Mouse (Mus musculus) neutrophil, adult 5-6 weeks (primary cell): ENCODE data around the gene 1700025G04Rik. TPM values are rescaled to one million over a fixed set of nuclear protein-coding genes. Genes with fewer than 3 reads are reported as not detected.

ENCODE experiments used
- ATAC-seq: fragments of 151-379, 151-347 bp; 2 replicates; pipeline ENCODE4 v1.8.0; 2017; ENCODE audit warnings: mild to moderate bottlenecking, moderate TSS enrichment; ENCODE audit not compliant: insufficient number of reproducible peaks, poor library complexity, low FRiP score, severe bottlenecking; ENCODE audit errors: extremely low read depth
- total RNA-seq: library from RNA; stranded (forward); fragments of 200-1000 nt; gene quantifications from 2 replicates; pipeline ENCODE4 v1.2.3, GENCODE M21; 2017

1700025G04Rik gene
- total RNA-seq, 1 experiment from 2014 or later: 4.4 TPM

GRCm38 (mm10) chr1:152040053-152040452, 49.9 kb downstream of the 1700025G04Rik start:
- no peak for ATAC-seq

GRCm38 (mm10) chr1:152039588-152039987, 50.3 kb downstream of the 1700025G04Rik start:
- no peak for ATAC-seq

- no peak for ATAC-seq
Observed at GRCm38 (mm10) chr1:152038086-152038485, 51.8 kb downstream of the 1700025G04Rik start.

- ATAC-seq: no peak
Observed at GRCm38 (mm10) chr1:152037589-152037988, 52.3 kb downstream of the 1700025G04Rik start.

GRCm38 (mm10) chr1:152034766-152035165, 55.2 kb downstream of the 1700025G04Rik start:
- no peak for ATAC-seq

GRCm38 (mm10) chr1:152033731-152034130, 56.2 kb downstream of the 1700025G04Rik start:
- ATAC-seq: no peak

DNA sequence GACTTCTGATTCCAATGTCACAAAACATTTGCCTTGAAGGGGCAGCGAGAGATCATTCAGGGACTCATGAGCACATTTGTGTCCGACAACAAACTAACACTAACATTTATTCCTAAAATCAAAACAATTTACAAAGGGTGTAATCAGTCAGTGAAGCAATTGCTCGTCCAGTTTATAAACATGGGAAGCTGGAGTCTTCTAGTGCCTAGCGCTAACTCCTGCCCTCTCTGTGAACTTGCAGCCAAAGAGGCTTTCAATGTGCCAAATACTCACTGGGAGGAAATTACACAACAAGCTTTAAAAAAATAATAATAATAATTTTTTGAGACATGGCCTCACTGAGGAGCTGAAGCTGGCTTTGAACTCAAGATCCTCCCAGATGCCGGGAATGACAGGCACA, 57.8 kb downstream of the 1700025G04Rik start:
- no peak for ATAC-seq

DNA sequence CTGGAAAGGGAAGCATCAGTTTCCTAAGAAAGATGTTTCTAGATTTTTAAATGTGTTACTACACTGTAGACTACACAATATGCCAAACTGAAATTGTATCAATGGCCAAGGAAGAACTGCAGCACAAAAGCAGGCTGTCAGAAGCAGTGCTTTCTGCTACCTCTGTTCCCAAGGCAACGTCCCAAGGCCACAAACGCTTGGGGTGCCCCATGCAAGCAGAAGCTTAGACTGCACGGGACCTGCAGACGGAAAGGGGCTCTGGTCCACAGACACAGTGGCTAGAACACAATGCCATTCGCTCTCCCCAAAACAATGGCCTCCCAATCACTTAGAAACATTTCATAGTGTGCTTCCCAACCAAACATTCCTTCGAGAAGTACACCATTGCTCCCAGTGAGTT, 59.4 kb downstream of the 1700025G04Rik start:
- no peak for ATAC-seq

- no peak for ATAC-seq
Observed at GRCm38 (mm10) chr1:152028718-152029117, 61.2 kb downstream of the 1700025G04Rik start.

GRCm38 (mm10) chr1:152026762-152027161, 63.2 kb downstream of the 1700025G04Rik start:
- ATAC-seq: no peak

DNA sequence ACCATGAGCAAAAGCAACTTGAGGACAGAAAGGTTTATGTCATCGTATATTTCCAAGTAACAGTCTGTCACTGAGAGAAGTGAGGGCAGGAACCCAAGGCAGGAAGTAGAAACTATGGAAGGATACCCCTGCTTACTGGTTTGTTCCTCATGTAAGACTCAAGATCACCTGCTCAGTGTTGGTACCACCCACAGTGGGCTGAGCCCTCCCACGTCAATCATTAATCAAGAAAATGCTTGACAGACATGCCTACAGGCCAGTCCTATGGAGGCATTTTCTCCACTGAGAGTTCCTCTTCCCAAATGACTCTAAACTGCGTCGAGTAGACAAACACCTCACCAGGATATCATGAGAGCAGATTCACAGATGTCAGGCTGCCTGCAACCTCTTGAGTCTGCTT, 64.6 kb downstream of the 1700025G04Rik start:
- ATAC-seq: no peak

GRCm38 (mm10) chr1:152024019-152024787, 65.7 kb downstream of the 1700025G04Rik start:
- ATAC-seq: no peak

- no peak for ATAC-seq
Observed at GRCm38 (mm10) chr1:152020812-152021211, 69.1 kb downstream of the 1700025G04Rik start.

DNA sequence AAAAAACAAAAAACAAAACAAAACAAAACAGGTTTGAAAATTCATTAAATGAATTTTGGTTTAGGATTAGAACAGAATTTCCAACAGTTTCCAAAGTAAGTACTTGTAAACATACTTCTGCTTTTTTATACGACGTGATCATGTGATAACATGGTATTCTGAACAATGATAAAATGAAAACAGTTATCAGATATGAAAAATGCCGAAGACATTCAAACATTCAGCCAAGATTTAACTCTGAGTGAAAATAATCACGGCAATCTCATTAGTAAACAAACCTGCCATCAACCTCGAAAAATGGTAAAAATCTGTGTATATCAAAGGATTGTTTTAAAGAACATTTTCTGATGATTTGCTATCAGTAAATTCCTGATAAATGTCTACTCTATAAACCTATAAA, 69.9 kb downstream of the 1700025G04Rik start:
- no peak for ATAC-seq

- peak; percentile 56; the same call in 1 of the 2 replicates for ATAC-seq
Observed at GRCm38 (mm10) chr1:152019196-152019595, 70.7 kb downstream of the 1700025G04Rik start.

GRCm38 (mm10) chr1:152018322-152018721, 71.6 kb downstream of the 1700025G04Rik start:
- ATAC-seq: no peak

DNA sequence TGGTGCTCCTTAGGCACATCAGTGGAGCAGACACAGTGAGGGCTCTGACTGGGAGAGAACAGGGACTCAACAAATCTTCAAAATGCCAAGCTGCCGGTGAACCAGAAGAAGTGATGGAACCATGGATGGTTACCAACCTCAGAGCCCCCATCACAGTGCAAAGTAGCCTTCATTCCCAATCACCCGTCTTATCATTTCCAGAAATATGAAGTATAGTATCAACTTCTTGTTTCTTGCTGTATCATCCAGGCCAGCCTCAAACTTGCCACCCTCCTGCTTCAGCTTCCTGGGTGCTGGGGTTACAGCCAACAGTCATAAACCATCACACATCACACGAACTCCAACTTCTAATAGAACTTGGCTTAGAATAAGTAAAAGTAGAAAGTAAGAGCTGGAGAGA, 73.3 kb downstream of the 1700025G04Rik start:
- no peak for ATAC-seq

DNA sequence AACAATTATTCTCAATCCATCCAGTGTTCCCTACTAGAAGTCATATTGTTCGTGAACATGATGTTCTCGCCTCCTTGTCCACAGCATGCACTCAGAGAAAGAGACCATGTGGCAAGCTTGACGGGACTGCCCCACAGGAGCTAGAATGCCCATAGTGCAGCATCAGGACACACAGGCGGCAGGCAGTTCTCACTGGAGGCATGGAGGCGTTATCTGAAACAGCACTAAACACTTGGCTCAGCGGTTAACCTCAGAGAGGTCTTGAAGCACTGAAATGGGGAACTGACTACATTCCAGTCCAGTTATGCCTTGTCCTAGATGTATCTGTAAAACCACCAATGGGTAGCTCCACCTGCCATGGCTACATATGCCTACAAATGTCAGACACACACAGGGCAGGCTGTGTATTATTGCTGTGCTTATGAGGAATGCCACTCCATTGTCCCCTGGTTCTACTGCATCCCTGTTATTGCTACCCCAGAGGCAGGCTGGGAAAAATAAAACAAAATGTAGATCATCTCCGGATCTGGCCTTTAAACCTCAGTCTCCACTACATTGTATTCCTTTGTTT, 74.3 kb downstream of the 1700025G04Rik start:
- peak; percentile 48; the same call in 1 of the 2 replicates for ATAC-seq

- no peak for ATAC-seq
Observed at GRCm38 (mm10) chr1:152011741-152012140, 78.2 kb downstream of the 1700025G04Rik start.

DNA sequence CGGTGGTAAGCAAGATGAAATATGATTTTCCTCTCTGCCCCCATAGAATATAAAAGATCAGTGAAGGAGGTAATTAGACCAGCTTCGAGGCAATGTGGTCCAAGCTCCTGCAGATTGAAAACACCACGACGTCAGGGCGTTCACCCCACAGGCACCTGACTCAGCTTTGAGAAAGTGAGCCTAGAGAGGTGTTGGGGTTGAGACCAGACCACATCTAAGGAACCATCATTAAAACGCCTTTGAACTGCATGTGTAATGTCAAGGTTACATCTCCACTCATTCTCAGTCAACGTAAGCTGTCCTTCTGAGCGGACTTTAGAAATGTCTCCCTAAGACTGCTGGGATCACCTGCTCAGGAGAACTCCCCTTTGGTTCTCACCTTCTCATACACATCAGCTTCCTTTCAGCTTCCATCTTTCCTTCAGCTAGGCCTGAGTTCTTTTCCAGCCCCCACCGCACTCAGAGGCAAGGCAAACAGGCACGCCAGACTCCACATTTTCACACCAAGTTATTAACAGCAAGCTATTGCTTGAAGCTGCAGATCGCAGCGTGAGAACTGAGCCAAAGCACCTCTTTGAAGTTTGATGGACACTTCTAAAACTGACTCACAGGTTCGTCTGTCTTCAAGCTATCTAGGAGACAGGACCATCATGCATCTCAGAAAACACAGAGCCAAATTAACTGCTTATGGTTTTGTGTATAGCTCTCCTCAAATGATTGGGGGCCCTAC, 79.5 kb downstream of the 1700025G04Rik start:
- ATAC-seq: peak; percentile 42; the same call in 1 of the 2 replicates
